Mouse (Mus musculus) forebrain, embryonic 11.5 days (tissue): ENCODE measurements at regions not wholly inside any gene's neighbourhood (a gene's known extent, or its start where the extent isn't known, plus 50 kb on each side); places are given as distances from the start of the nearest gene placed in this dataset.
A peak's percentile ranks its signal among the peaks of the same experiment; 100 is the strongest.

Experiments used
- ATAC-seq: fragments of 200-750 bp; cut with Nextera tagmentation; replicated peaks from 2 replicates; pipeline ENCODE4 v1.8.0; 2017; ENCODE audit warnings: moderate TSS enrichment; ENCODE audit not compliant: low FRiP score
- DNase-seq: peaks from one replicate; pipeline ENCODE4 v3.0.0-alpha.2; 2017; ENCODE audit warnings: low spot score
- H3K27ac ChIP-seq: fragments of 300-500 bp; sonication (generic); 2 replicates; pipeline ENCODE4 v1.5.1; 2014; ENCODE audit warnings: low read depth, low read length
- H3K27me3 ChIP-seq: fragments of 300-500 bp; sonication (generic); 2 replicates; pipeline ENCODE4 v1.6.1; 2014; ENCODE audit warnings: mild to moderate bottlenecking, low read length, mixed read lengths; ENCODE audit not compliant: control insufficient read depth, insufficient read depth
- H3K36me3 ChIP-seq: fragments of 300-500 bp; sonication (generic); 2 replicates; pipeline ENCODE4 v1.6.1; 2014; ENCODE audit warnings: mild to moderate bottlenecking, low read length, moderate library complexity, mixed read lengths; ENCODE audit not compliant: control insufficient read depth, insufficient read depth
- H3K4me1 ChIP-seq: fragments of 300-500 bp; sonication (generic); replicated peaks from 2 replicates; pipeline ENCODE4 v1.6.1; 2014; ENCODE audit warnings: low read length, mixed read lengths; ENCODE audit not compliant: control insufficient read depth, insufficient read depth
- H3K4me2 ChIP-seq: fragments of 300-500 bp; sonication (generic); 2 replicates; pipeline ENCODE4 v1.6.1; 2014; ENCODE audit warnings: low read depth, mild to moderate bottlenecking, low read length, moderate library complexity, mixed read lengths; ENCODE audit not compliant: severe bottlenecking
- H3K4me3 ChIP-seq: fragments of 300-500 bp; sonication (generic); 2 replicates; pipeline ENCODE4 v1.5.1; 2014; ENCODE audit warnings: low read depth, low read length
- H3K9ac ChIP-seq: fragments of 300-500 bp; sonication (generic); 2 replicates; pipeline ENCODE4 v1.6.1; 2014; ENCODE audit warnings: low read length
- H3K9me3 ChIP-seq: fragments of 300-500 bp; sonication (generic); 2 replicates; pipeline ENCODE4 v1.6.1; 2016; ENCODE audit warnings: low read length, mixed read lengths; ENCODE audit not compliant: control insufficient read depth
- WGBS: fragments of 180-500 bp; shearing (Covaris S2); extraction: QIAGEN DNeasy Blood & Tissue Kit; methylation state at CpG from one replicate; pipeline ENCODE4 v1.1.7; 2014; 5-methylcytosine and 5-hydroxymethylcytosine counted together

- ATAC-seq (no peak), DNase-seq (peak; percentile 31)
- H3K4me3 ChIP-seq, result no peak overlapping the region
- no peak overlapping the region for H3K27ac ChIP-seq
- H3K4me2 ChIP-seq, result no peak overlapping the region
- H3K27me3 ChIP-seq, result no peaks in the 10 kb centered on the region
- no peaks in the 10 kb centered on the region for H3K36me3 ChIP-seq
- H3K9ac ChIP-seq, result no peak overlapping the region
- no peaks in the 10 kb centered on the region for H3K4me1 ChIP-seq
- 94% methylated on average over 7 of the region's 7 CpGs for WGBS
- H3K9me3 ChIP-seq, result no peaks in the 10 kb centered on the region
Observed at GRCm38 (mm10) chr17:87867611-87868010, 53.2 kb upstream of the Rpl36-ps4 start.

GRCm38 (mm10) chr17:87866719-87867318 is 54.0 kb upstream of the Rpl36-ps4 start:
- H3K36me3 ChIP-seq, result no peaks in the 10 kb centered on the region
- 87% methylated on average over 15 of the region's 15 CpGs for WGBS
- no peak overlapping the region for H3K4me2 ChIP-seq
- H3K4me1 ChIP-seq, result no peaks in the 10 kb centered on the region
- H3K9me3 ChIP-seq, result no peaks in the 10 kb centered on the region
- H3K9ac ChIP-seq, result no peak overlapping the region
- no peak overlapping the region for H3K4me3 ChIP-seq
- ATAC-seq, result no peak
- H3K27me3 ChIP-seq, result no peaks in the 10 kb centered on the region
- H3K27ac ChIP-seq, result no peak overlapping the region
- peak; percentile 37 for DNase-seq

GRCm38 (mm10) chr17:87866165-87866564 is 54.6 kb upstream of the Rpl36-ps4 start:
- DNase-seq (peak; percentile 38), ATAC-seq (no peak)
- Histone ChIP-seq H3K4me2 (no peak overlapping the region), H3K9me3 (no peaks in the 10 kb centered on the region), H3K4me1 (no peaks in the 10 kb centered on the region), H3K27ac (no peak overlapping the region), H3K9ac (no peak overlapping the region), H3K27me3 (no peaks in the 10 kb centered on the region), H3K36me3 (no peaks in the 10 kb centered on the region), H3K4me3 (no peak overlapping the region)
- WGBS, result 82% methylated on average over 10 of the region's 10 CpGs

GRCm38 (mm10) chr17:87865439-87865838 is 55.3 kb upstream of the Rpl36-ps4 start:
- no peak overlapping the region for H3K27ac ChIP-seq
- no peak overlapping the region for H3K9ac ChIP-seq
- no peaks in the 10 kb centered on the region for H3K4me1 ChIP-seq
- ATAC-seq, result no peak
- H3K9me3 ChIP-seq, result no peaks in the 10 kb centered on the region
- no peak overlapping the region for H3K4me3 ChIP-seq
- H3K27me3 ChIP-seq, result no peaks in the 10 kb centered on the region
- no peak overlapping the region for H3K4me2 ChIP-seq
- WGBS, result 87% methylated on average over 8 of the region's 8 CpGs
- no peak for DNase-seq
- no peaks in the 10 kb centered on the region for H3K36me3 ChIP-seq

- DNase-seq, result peak; percentile 35
- H3K9ac ChIP-seq, result no peak overlapping the region
- no peaks in the 10 kb centered on the region for H3K4me1 ChIP-seq
- H3K27ac ChIP-seq, result no peak overlapping the region
- H3K9me3 ChIP-seq, result no peaks in the 10 kb centered on the region
- no peak for ATAC-seq
- H3K36me3 ChIP-seq, result no peaks in the 10 kb centered on the region
- H3K4me2 ChIP-seq, result no peak overlapping the region
- H3K27me3 ChIP-seq, result no peaks in the 10 kb centered on the region
- no peak overlapping the region for H3K4me3 ChIP-seq
- WGBS, result 90% methylated on average over 5 of the region's 5 CpGs
Observed at GRCm38 (mm10) chr17:87864842-87865241, 55.9 kb upstream of the Rpl36-ps4 start.

GRCm38 (mm10) chr17:87861587-87861986 is 59.2 kb upstream of the Rpl36-ps4 start:
- no peaks in the 10 kb centered on the region for H3K4me1 ChIP-seq
- H3K4me2 ChIP-seq, result no peak overlapping the region
- DNase-seq, result peak; percentile 41
- no peak overlapping the region for H3K4me3 ChIP-seq
- no peak overlapping the region for H3K27ac ChIP-seq
- 81% methylated on average over 5 of the region's 5 CpGs for WGBS
- no peaks in the 10 kb centered on the region for H3K27me3 ChIP-seq
- no peak for ATAC-seq
- H3K36me3 ChIP-seq, result no peaks in the 10 kb centered on the region
- H3K9ac ChIP-seq, result no peak overlapping the region
- H3K9me3 ChIP-seq, result no peaks in the 10 kb centered on the region

GRCm38 (mm10) chr17:87851456-87851855 is 53.7 kb upstream of the Kcnk12 start:
- Histone ChIP-seq H3K9ac (no peak overlapping the region), H3K4me1 (no peaks in the 10 kb centered on the region), H3K4me2 (no peak overlapping the region), H3K36me3 (no peaks in the 10 kb centered on the region), H3K27me3 (no peaks in the 10 kb centered on the region), H3K27ac (no peak overlapping the region), H3K9me3 (no peaks in the 10 kb centered on the region; the same call in 1 of the 2 replicates), H3K4me3 (no peak overlapping the region)
- no peak for DNase-seq
- WGBS, result 62% methylated on average over 1 of the region's 1 CpGs
- ATAC-seq, result no peak

- H3K9me3 ChIP-seq, result no peaks in the 10 kb centered on the region; the same call in 1 of the 2 replicates
- H3K36me3 ChIP-seq, result no peaks in the 10 kb centered on the region
- ATAC-seq (no peak), DNase-seq (no peak)
- no peak overlapping the region for H3K4me3 ChIP-seq
- no peaks in the 10 kb centered on the region for H3K4me1 ChIP-seq
- 84% methylated on average over 7 of the region's 7 CpGs for WGBS
- no peak overlapping the region for H3K9ac ChIP-seq
- H3K27ac ChIP-seq, result no peak overlapping the region
- no peak overlapping the region for H3K4me2 ChIP-seq
- no peaks in the 10 kb centered on the region for H3K27me3 ChIP-seq
Observed at GRCm38 (mm10) chr17:87849897-87850296, 52.1 kb upstream of the Kcnk12 start.

- 89% methylated on average over 6 of the region's 6 CpGs for WGBS
- no peak overlapping the region for H3K4me3 ChIP-seq
- H3K4me2 ChIP-seq, result no peak overlapping the region
- no peaks in the 10 kb centered on the region for H3K36me3 ChIP-seq
- DNase-seq (no peak), ATAC-seq (no peak)
- no peak overlapping the region for H3K9ac ChIP-seq
- no peaks in the 10 kb centered on the region for H3K27me3 ChIP-seq
- H3K4me1 ChIP-seq, result no peaks in the 10 kb centered on the region
- H3K9me3 ChIP-seq, result no peaks in the 10 kb centered on the region; the same call in 1 of the 2 replicates
- no peak overlapping the region for H3K27ac ChIP-seq
Observed at GRCm38 (mm10) chr17:87849421-87849820, 51.6 kb upstream of the Kcnk12 start.
